Mouse (Mus musculus) embryonic facial prominence, embryonic 15.5 days (tissue): Measurements from ENCODE around the gene Acot5. TPM values are rescaled to one million over a fixed set of nuclear protein-coding genes. Genes with fewer than 3 reads are reported as not detected.
A peak's percentile ranks its signal among the peaks of the same experiment; 100 is the strongest.
"Not testable (repeated sequence)": the region's sequence is repeated elsewhere in the genome, so short reads cannot be mapped to it uniquely, and the experiment has no call there.

Source experiments
- ATAC-seq: fragments of 200-750 bp; cut with Nextera tagmentation; 2 replicates; pipeline ENCODE4 v1.8.0; 2017; ENCODE audit warnings: low read depth, moderate TSS enrichment; ENCODE audit not compliant: insufficient number of reproducible peaks, low FRiP score, low TSS enrichment
- H3K27ac ChIP-seq: fragments of 300-500 bp; sonication (generic); replicated peaks from 2 replicates; pipeline ENCODE4 v1.5.1; 2015; ENCODE audit warnings: mild to moderate bottlenecking, inconsistent platforms
- H3K27me3 ChIP-seq: fragments of 300-500 bp; sonication (generic); 2 replicates; pipeline ENCODE4 v1.6.1; 2015; ENCODE audit warnings: inconsistent platforms
- H3K36me3 ChIP-seq: fragments of 300-500 bp; sonication (generic); 2 replicates; pipeline ENCODE4 v1.6.1; 2015; ENCODE audit warnings: mild to moderate bottlenecking, inconsistent platforms
- H3K4me1 ChIP-seq: fragments of 300-500 bp; sonication (generic); 2 replicates; pipeline ENCODE4 v1.6.1; 2015; ENCODE audit warnings: inconsistent platforms
- H3K4me2 ChIP-seq: fragments of 300-500 bp; sonication (generic); replicated peaks from 2 replicates; pipeline ENCODE4 v1.6.1; 2015; ENCODE audit warnings: mild to moderate bottlenecking, inconsistent platforms
- H3K4me3 ChIP-seq: fragments of 300-500 bp; sonication (generic); replicated peaks from 2 replicates; pipeline ENCODE4 v1.5.1; 2015; ENCODE audit warnings: mild to moderate bottlenecking, inconsistent platforms
- H3K9ac ChIP-seq: fragments of 300-500 bp; sonication (generic); 2 replicates; pipeline ENCODE4 v1.6.1; 2015; ENCODE audit warnings: inconsistent platforms
- H3K9me3 ChIP-seq: fragments of 300-500 bp; sonication (generic); replicated peaks from 2 replicates; pipeline ENCODE4 v1.6.1; 2016; ENCODE audit warnings: inconsistent platforms
- WGBS: fragments of 180-500 bp; shearing (Covaris S2); methylation state at CpG from one replicate; pipeline ENCODE4 v1.1.7; 2015; 5-methylcytosine and 5-hydroxymethylcytosine counted together
- polyA plus RNA-seq: library from polyadenylated mRNA; unstranded; fragments of >200 nt; fragmentation: Nextera tagmentation; extraction: Ambion mirVana; gene quantifications from 2 replicates; pipeline ENCODE4 v1.2.1, GENCODE M21; 2015

The Acot5 gene
- polyA plus RNA-seq, 1 experiment from 2014 or later, result 0.16 TPM

DNA sequence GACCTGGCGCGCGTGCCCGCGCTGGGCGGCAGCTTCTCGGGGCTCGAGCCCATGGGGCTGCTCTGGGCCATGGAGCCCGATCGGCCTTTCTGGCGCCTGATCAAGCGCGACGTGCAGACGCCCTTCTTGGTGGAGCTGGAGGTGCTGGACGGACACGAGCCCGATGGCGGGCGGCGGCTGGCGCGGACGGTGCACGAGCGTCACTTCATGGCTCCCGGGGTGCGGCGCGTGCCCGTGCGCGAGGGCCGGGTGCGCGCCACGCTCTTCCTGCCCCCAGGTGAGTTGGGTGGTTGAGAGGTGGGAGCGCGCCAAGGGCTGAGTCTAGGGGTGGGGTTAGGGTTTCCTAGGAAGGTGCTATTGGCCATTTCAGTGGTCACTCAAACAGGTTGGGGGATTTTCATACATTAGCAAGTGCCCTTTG is 30.4 kb upstream of the Acot5 start, which contains the start of gene Gm49366:
Gene Gm49366 (plus strand): TSS at position 245 of the 421 bp plus-strand sequence.
- peak within 1 kb of the TSS; percentile 15; the same call in 1 of the 2 replicates for H3K9ac ChIP-seq
- H3K4me2 ChIP-seq, result peak within 1 kb of the TSS; percentile 72
- ATAC-seq, result peak; percentile 47; the same call in 1 of the 2 replicates
- H3K4me1 ChIP-seq, H3K9me3 ChIP-seq, H3K27ac ChIP-seq, H3K36me3 ChIP-seq, H3K27me3 ChIP-seq: not testable (repeated sequence)
- H3K4me3 ChIP-seq, result peak within 1 kb of the TSS; percentile 48
- 2% methylated on average over 39 of the region's 39 CpGs for WGBS

DNA sequence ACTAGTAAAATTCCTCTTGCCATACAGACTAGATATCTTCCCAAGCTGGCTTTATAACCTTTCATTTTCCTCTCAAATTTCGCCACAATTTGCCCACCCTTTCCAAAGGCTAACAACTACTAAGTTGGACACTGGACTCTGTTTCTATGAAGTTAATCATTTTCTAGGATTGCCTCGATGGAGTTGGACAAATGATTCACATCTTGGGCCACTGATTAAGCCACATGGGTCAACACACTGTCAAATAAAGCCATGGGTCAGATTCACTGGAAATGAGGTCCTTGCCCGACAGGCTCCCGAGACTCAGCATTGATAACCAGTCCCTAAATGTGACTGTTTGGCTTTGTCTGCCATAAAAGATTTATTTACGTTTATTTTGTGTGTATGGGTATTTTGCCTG is 26.9 kb upstream of the Acot5 start:
- H3K9ac ChIP-seq, result no peak overlapping the region
- H3K36me3 ChIP-seq, result no peaks in the 10 kb centered on the region
- no peak overlapping the region for H3K4me3 ChIP-seq
- no peak overlapping the region for H3K27ac ChIP-seq
- H3K9me3 ChIP-seq, result peaks cover 5% of the 10 kb centered on the region; the same call in 1 of the 2 replicates
- no peaks in the 10 kb centered on the region for H3K27me3 ChIP-seq
- H3K4me2 ChIP-seq, result no peak overlapping the region
- no peaks in the 10 kb centered on the region for H3K4me1 ChIP-seq
- no peak for ATAC-seq
- WGBS, result 86% methylated on average over 5 of the region's 5 CpGs

DNA sequence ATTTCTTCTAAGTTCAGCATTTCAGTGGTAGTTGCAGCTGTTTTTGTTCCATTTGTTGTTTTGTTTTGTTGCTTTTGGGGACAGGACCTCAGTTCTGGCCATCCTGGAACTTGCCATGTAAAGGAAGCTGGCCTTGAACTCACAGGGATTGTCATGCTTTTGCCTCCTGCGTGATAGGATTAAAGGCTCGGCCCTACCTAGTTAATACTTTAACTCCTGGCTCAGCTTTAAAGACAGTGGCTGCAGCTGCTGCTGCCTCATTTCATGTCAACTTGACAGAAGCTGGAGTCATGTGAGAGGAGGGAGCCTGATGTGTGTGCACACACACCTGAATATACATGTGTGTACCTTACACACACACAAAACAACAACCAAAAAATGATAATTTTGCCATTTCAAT is 25.1 kb upstream of the Acot5 start:
- no peak overlapping the region for H3K27ac ChIP-seq
- H3K9me3 ChIP-seq, result peaks cover 5% of the 10 kb centered on the region; the same call in 1 of the 2 replicates
- H3K4me2 ChIP-seq, result no peak overlapping the region
- no peaks in the 10 kb centered on the region for H3K4me1 ChIP-seq
- 54% methylated on average over 2 of the region's 2 CpGs for WGBS
- H3K27me3 ChIP-seq, result no peaks in the 10 kb centered on the region
- no peak overlapping the region for H3K4me3 ChIP-seq
- H3K9ac ChIP-seq, result no peak overlapping the region
- no peaks in the 10 kb centered on the region for H3K36me3 ChIP-seq
- no peak for ATAC-seq

DNA sequence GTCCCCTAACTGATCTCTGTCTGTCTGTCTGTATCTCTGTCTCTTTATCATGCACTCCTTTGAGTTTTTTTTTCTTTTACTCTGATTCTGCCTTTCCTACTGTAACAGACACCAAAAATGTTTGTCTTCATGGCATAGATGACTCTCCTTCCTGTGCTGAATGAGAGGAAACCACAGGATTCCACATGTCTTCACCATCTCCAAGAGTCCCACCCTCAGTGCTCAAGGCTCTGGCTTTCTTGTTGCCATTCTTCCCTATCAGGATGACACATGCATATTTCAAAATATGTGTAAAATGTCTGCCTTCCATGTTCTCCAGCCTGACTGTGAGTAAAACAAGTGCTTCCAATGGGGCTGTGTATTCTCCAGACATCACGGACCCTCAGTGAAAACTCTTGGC is 22.2 kb upstream of the Acot5 start:
- Histone ChIP-seq H3K9ac (no peak overlapping the region), H3K9me3 (no peaks in the 10 kb centered on the region), H3K27me3 (no peaks in the 10 kb centered on the region), H3K4me3 (no peak overlapping the region), H3K27ac (no peak overlapping the region), H3K4me1 (no peaks in the 10 kb centered on the region), H3K4me2 (no peak overlapping the region), H3K36me3 (no peaks in the 10 kb centered on the region)
- no peak for ATAC-seq
- 95% methylated on average over 1 of the region's 1 CpGs for WGBS

DNA sequence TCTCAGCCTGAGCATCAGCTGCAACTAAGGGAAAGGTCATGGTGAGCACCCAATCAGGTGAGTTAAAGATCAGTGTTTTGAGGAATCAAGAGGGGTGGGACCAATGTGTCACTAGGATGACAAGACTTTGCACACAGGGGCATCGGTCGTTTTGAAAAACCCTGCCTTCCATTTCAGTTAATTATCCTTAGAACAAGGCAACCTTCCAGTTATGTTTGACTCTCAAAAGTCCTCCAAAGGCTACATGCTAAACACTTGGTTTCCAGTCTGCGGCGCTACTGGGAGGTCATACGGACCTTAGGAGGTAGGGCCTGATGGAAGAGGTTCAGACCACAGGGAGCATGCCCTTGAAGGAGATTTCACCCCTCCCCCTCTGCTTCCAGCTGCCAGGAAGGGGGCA is 18.4 kb upstream of the Acot5 start:
- H3K4me1 ChIP-seq, H3K9me3 ChIP-seq, ATAC-seq, H3K27ac ChIP-seq, H3K9ac ChIP-seq, H3K4me3 ChIP-seq, H3K36me3 ChIP-seq, H3K4me2 ChIP-seq: not testable (repeated sequence)
- H3K27me3 ChIP-seq, result peaks cover 13% of the 10 kb centered on the region
- WGBS, result 92% methylated on average over 5 of the region's 5 CpGs

DNA sequence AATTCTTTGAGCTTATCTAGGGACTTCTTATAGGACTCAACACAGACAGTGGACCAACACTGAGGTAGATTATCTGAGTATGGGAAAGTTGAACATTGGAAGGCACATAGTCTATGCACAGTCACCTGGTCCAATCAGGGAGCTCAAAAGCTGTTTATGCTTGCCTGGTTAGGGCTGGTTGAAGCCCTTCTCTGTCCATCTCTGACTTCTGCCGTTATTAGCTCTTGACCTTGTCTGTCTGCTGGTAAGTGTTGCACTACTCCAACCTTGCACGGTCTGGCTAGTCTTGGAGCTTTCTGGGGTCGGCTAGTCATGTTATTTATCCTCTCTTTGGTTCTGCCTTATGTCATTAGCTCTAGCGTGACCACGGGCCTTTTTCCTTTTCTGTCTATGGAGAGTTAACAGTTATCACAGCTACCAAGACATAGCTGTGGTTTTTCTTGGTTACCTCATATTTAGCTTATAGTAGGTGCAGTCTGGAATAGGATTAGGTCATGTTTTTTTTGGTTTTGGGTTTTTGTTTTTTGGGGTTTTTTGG is 17.1 kb upstream of the Acot5 start, which contains the start of gene Acot3:
Gene Acot3 (plus strand): TSS at position 208 of the 538 bp plus-strand sequence.
- Histone ChIP-seq H3K4me2 (no peak within 1 kb of the TSS), H3K9ac (no peak within 1 kb of the TSS), H3K36me3 (no peaks in the 10 kb centered on the region), H3K27ac (no peak within 1 kb of the TSS), H3K27me3 (peaks cover 13% of the 10 kb centered on the region), H3K4me3 (no peak within 1 kb of the TSS), H3K4me1 (peaks cover 6% of the 10 kb centered on the region), H3K9me3 (no peaks in the 10 kb centered on the region)
- no peak for ATAC-seq
- WGBS, result 74% methylated on average over 5 of the region's 5 CpGs

DNA sequence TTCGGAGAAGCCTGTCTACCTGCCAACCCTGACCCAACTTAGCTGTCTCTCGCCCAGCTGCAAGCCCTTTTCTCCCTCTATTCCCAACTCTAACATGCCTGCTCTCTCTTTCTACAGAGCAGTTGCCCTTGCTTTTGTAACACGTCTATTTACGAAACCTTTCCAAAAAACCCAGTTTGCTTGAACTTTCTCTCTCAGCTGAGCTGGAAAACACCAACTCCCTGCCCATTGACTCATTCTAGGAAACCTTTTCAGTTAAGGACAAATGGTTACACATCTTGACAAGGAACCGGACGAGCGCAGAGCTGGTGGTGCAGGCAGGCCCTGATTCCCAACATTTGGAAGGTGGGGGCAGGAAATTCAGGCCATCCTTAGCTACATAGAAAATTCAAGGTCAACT is 16.5 kb upstream of the Acot5 start:
- peaks cover 6% of the 10 kb centered on the region for H3K4me1 ChIP-seq
- H3K36me3 ChIP-seq, result no peaks in the 10 kb centered on the region
- H3K27ac ChIP-seq, result no peak overlapping the region
- H3K27me3 ChIP-seq, result peaks cover 13% of the 10 kb centered on the region
- ATAC-seq, result no peak
- no peak overlapping the region for H3K4me2 ChIP-seq
- no peaks in the 10 kb centered on the region for H3K9me3 ChIP-seq
- 90% methylated on average over 7 of the region's 7 CpGs for WGBS
- H3K4me3 ChIP-seq, result no peak overlapping the region
- no peak overlapping the region for H3K9ac ChIP-seq

DNA sequence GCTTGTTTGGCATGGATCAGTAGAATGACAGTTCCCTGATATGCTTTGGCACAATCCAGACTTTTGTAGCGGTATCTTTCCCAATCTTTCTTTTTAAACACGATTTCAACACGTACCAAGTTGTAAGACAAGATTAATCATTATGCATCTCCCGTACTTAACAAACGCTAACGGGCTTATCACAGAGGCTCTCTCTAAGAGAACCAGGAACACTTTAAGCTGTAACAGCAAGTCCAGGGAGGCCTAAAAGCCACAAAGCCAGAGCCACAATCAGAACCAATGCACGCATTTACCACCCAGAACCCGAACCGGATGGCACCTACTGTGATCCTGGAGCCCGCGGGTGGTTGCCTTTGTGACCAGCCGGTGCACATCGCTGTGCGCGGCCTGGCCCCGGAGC is 16.0 kb upstream of the Acot5 start:
- Histone ChIP-seq H3K4me1 (peaks cover 6% of the 10 kb centered on the region), H3K4me2 (peak overlapping the region; percentile 80), H3K36me3 (no peaks in the 10 kb centered on the region), H3K4me3 (peak overlapping the region; percentile 43), H3K27ac (no peak overlapping the region), H3K9me3 (no peaks in the 10 kb centered on the region), H3K9ac (no peak overlapping the region), H3K27me3 (peaks cover 13% of the 10 kb centered on the region)
- no peak for ATAC-seq
- WGBS, result 12% methylated on average over 16 of the region's 16 CpGs

DNA sequence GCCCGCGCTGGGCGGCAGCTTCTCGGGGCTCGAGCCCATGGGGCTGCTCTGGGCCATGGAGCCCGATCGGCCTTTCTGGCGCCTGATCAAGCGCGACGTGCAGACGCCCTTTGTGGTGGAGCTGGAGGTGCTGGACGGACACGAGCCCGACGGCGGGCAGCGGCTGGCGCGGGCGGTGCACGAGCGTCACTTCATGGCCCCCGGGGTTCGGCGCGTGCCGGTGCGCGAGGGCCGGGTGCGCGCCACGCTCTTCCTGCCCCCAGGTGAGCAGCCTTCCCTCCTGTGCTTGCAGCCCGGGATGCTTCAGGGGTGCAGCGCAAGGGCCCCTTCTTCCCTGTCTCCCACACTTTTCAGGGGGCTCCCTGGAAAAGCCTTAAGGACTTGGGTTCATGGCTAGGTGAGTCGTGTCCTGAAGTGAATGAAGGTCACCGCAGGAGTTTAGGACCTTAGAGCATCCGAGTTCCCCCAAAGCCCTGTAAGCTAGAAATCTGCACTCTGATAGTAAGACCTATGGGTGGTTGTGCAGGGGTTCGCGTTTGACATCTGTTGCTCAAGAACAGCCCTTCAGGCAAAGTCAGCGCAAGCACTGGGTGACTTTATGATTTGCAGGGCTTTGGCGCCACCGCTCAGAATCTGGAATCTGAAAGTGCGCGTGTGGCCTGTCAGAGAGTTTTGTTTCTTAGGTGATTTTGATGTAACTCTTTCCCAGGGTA is 15.3 kb upstream of the Acot5 start:
- H3K9ac ChIP-seq, result no peak overlapping the region
- no peak overlapping the region for H3K27ac ChIP-seq
- WGBS, result 3% methylated on average over 26 of the region's 46 CpGs
- no peak for ATAC-seq
- peak overlapping the region; percentile 43 for H3K4me3 ChIP-seq
- H3K27me3 ChIP-seq, result peaks cover 13% of the 10 kb centered on the region
- H3K9me3 ChIP-seq, result no peaks in the 10 kb centered on the region
- no peaks in the 10 kb centered on the region for H3K36me3 ChIP-seq
- peaks cover 6% of the 10 kb centered on the region for H3K4me1 ChIP-seq
- H3K4me2 ChIP-seq, result peak overlapping the region; percentile 80

DNA sequence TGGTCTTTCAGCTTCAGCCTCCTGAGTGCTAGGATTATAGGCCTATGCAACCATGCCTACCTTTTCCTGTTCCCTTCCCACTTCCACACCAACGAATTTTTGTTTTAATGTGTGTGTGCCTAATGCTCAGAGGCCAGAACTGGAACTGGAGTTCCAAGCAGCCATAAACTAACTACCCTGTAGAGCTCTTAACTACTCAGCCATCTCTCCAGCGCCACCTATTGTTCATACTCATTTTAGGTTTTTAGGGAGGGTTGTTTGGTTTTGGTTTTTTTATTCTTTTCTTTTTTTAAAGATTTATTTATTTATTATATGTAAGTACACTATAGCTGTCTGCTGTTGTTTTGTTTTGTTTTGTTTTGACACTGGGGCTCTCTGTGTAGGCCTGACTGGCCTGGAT is 8.2 kb upstream of the Acot5 start:
- Histone ChIP-seq H3K27ac (no peak overlapping the region), H3K4me2 (no peak overlapping the region), H3K9me3 (no peaks in the 10 kb centered on the region), H3K36me3 (no peaks in the 10 kb centered on the region), H3K9ac (no peak overlapping the region), H3K27me3 (peaks cover 4% of the 10 kb centered on the region; the same call in 1 of the 2 replicates), H3K4me1 (no peaks in the 10 kb centered on the region), H3K4me3 (no peak overlapping the region)
- WGBS, result 31% methylated on average over 2 of the region's 2 CpGs
- no peak for ATAC-seq

DNA sequence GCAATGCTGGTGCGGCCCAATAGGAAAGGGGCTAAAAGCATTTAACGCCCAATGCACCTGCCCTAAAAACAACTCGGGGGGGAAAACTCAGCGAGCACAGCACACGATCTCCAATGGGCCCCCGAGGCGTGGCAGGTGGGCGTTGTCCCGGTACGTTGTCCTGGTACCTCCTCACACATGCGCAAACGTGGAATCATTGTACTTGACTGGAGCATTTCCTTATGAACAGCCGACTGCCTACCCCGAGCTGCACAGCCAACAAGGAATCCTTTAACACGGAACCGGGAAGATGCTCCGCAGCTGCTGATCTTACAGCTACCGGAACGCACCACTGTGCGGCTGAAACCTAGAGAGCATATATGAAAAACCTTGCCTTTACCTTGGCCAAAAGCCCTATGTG is 6.8 kb upstream of the Acot5 start:
- peaks cover 4% of the 10 kb centered on the region; the same call in 1 of the 2 replicates for H3K27me3 ChIP-seq
- H3K27ac ChIP-seq, result no peak overlapping the region
- no peaks in the 10 kb centered on the region for H3K9me3 ChIP-seq
- H3K36me3 ChIP-seq, result no peaks in the 10 kb centered on the region
- 92% methylated on average over 20 of the region's 20 CpGs for WGBS
- no peak overlapping the region for H3K4me2 ChIP-seq
- H3K9ac ChIP-seq, result no peak overlapping the region
- no peaks in the 10 kb centered on the region for H3K4me1 ChIP-seq
- H3K4me3 ChIP-seq, result no peak overlapping the region
- ATAC-seq, result no peak

DNA sequence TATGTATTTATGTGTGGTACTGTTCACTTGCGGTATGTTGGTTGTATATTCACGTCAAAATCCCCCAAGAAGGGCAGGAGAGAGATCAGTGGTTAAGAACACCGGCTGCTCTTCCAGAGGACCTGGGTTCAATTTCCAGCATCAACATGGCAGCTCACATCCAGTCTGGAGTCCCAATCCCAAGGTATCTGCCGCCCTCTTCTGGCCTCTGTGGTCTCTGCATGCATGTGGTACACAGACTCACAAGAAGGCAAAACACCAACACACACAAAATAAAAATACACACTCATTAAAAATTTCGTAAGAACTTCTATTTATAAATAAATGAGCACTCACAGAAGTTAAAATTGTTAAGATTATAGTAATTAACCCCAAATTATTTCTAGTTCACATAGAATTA is 5.9 kb upstream of the Acot5 start:
- no peak for ATAC-seq
- no peak overlapping the region for H3K9ac ChIP-seq
- no peak overlapping the region for H3K4me2 ChIP-seq
- H3K4me3 ChIP-seq, result no peak overlapping the region
- no peak overlapping the region for H3K27ac ChIP-seq
- WGBS, result 69% methylated on average over 5 of the region's 5 CpGs
- no peaks in the 10 kb centered on the region for H3K36me3 ChIP-seq
- H3K4me1 ChIP-seq, result no peaks in the 10 kb centered on the region
- H3K9me3 ChIP-seq, result no peaks in the 10 kb centered on the region
- H3K27me3 ChIP-seq, result peaks cover 9% of the 10 kb centered on the region
